Mouse (Mus musculus) CD4-positive, CD25-positive, alpha-beta regulatory T cell, adult 4 months (primary cell): Measurements from ENCODE around the gene 4933425L06Rik. TPM values are rescaled to one million over a fixed set of nuclear protein-coding genes. Genes with fewer than 3 reads are reported as not detected.

Experiments
- ATAC-seq: one replicate; pipeline ENCODE4 v1.8.0; 2017
- polyA plus RNA-seq, 2 experiments: library from polyadenylated mRNA; unstranded; fragments of 100-300 nt; shearing (Covaris generic); gene quantifications; one replicate each; pipeline ENCODE4 v1.2.1; 2017

4933425L06Rik gene
- polyA plus RNA-seq, result not detected

DNA sequence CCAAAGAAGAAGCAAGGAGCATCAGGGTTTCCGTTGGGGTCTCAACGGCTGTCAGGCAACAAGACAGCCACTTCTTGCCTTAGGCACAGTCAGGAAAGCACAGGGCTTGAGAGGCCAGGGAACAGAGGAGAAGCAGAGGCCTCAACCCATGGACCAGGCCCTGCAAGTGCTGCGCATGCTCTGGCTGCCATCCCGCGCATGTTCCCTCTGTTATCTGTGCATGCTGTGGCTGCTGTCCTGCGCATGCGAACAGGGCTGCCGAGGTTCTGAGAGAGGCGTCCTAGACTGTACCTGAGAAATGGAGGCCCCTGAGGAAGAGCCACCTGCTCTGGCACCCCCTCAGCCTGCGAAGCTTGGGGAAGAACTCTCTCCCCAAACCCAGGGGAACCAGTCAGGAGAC is at the start of gene 4933425L06Rik:
Gene 4933425L06Rik (plus strand): TSS at position 261 of the 400 bp plus-strand sequence.
- ATAC-seq, result no peak

DNA sequence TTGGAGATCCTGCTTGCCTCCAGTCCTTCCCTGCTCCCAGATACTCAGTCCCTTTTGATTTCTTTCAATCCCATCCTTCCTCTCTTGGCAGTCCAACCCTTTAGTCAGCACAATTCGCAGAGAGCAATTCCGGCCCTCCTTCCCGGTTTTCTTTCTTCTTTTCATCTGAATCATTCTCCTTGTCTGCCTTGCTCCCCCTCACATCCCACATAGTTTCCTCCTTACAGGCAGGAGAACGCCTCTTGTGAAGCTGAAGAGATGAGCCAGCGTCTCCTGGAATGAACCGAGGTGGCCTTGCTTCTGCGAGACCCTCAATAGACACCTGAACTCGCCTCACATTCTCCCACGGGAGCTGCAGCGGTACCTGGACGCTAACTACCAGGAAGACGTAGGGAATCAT is 44.1 kb upstream of the 4933425L06Rik start:
- no peak for ATAC-seq

DNA sequence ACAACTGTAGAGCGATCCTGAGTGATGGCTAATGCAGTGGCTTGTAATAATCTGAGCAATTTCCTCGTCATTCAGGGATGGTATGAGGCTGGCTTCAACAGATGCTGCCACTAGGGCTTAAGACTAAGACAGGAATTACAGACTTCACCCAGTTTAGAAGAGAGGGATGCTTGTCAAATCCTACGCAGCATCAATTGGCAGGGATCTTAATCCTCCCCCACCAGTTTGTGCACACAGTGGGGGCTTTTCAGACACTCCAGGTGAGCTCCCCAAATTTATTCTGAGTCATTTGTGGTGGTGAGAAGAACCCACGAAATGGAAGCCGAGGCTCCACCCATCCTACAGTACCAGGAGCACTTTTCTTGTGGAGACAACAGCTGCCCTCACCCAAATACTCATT is 43.6 kb upstream of the 4933425L06Rik start:
- ATAC-seq, result no peak

DNA sequence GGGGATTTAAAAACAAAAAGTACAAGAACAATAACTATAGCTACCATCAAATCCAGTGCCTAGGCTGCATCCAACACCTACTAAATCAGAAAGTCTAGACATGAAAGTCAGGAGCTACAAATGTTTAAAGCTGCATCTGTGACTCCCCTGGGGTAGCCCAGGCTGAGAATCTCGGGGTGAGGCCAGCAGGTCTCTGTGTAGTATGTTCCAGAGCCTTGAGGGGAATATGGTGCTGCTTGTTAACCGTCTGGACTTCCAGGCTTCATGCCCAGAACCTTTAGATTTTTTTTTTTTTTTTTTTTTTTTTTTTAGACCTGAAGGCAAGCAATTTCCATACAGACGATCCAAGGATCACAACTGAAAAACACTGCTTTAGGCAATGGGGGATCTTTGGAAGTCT is 38.0 kb upstream of the 4933425L06Rik start:
- no peak for ATAC-seq

DNA sequence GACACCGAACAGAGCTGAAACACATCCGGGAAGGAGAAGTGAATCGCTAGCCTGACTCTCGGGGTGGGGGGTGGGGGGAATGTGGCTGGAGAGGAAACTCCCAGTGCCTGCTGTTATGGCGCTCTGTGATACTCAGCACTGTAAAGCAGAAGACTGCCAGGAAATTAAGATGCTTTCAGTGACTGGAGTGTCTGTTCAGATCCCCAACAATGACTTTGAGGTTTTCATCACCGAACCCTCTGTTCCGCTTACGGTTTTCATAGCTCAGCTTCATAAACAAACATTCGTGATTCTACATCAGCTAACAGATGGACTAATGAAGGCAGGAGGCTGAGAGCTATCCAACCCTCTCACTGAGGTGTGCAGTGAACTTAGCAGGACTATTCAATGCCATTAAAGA is 34.5 kb upstream of the 4933425L06Rik start:
- ATAC-seq, result peak; percentile 58

DNA sequence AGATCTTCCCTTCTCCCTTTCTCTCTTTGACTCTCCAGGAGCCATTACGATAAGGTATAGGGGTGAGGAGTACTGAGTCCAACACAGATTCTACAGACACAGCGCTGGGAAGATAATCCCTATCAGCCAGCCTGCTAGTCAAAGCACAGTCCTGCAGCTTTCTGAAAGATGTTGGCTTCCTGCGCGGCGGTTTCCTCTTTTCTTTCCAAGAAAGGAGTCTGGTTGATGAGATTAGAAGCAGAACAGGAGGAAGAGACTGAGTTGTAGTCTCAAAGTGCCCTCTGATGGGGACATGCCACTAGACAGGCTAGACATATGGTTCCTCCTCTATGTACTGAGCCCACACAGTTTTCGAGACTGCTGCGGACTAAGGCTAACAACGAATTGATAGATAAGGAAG is 33.3 kb upstream of the 4933425L06Rik start:
- ATAC-seq, result no peak

DNA sequence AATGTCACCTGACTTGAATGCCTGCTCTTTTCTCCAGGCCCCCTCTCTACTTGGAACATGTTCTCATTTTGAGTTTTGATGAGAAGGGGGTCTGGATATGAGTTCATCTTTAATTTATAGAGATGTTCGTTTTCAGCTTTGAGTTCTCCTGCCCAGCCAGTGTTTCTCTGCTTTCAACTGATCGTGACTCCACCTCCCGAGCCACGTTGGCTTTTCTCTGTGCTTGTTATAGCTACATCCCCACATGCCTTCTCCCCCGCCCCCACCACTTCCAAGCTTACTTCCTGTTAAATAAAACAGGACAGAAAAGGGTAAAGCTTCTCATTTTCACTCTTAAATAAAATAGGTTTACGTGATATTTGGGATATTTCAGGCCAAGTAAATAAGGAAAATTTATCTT is 30.5 kb upstream of the 4933425L06Rik start:
- ATAC-seq, result no peak

DNA sequence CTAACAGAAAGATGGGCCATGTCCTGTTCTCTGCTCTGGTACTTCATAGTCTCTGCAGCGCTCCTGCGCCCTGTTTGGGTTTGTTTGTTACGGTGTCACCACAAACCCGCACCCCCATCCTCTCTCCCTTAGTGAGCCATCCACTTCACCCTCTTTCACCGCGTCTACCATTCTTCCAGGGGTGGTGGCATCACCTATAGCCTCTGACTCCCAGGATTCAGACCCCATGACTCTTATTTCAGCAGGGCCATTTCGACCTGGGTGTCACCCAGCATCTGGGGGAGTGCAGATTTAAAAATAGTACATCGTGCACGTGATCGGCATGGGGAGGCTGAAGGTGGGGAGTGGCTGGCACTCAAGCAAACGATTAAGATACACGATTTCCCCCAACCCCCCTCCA is 28.3 kb upstream of the 4933425L06Rik start:
- ATAC-seq, result no peak

DNA sequence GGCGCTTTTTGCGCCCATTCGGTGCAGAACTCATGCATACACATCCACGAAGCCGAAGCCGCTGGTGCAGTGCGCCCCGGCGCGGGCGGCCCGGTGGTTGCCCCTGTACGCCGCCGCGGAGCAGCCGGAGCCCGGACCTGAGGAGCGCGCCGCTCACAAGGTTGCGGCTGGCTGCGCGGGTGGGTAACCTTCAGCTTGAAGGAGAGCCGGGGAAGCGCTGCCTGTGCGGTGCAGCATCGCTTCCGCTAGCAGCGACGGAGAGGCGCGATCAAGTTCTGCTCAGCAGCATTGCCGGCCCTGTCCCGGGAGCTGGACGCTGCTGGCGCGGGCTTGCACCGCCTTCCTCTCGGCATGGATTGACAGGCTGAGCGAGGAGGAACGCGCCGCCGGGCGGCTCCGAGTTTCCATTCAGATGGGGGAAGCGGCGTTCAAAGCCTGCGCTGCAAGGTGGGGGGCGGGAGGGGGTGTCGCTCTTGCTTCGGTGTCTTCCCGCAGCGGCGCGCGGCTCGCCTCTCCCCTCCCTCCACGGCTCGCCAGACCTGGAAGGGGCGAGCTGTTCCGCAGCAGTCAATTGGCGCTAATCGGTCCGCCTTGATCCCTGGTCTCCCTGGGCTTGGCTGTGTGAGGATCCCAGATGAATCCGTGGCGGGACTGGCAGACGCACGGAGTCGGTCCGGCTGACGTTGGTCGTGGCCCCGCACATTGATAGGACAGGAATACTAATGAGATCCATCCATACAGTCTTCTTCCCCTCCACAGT is 27.6 kb upstream of the 4933425L06Rik start, which contains the start of gene Rgs7bp:
Gene Rgs7bp (minus strand): TSS at position 750 of the 760 bp plus-strand sequence.
- peak; percentile 61 for ATAC-seq

DNA sequence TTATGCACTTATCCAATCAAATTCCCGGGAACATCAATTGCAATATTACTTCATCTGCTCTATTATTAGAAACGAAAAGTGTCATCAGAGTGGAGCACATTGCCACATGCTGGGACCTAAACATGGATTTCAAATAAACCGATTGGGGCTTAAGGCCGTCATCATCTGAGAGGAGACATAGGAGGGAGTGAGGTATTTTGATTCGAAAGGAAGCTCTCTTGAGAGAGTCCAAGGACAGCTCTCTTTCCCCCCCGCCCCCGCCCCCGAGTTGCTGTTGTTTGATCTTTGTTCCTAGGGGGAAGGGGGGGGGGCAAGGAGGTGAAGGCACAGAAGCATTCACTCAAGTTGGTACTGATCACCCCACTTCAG is 27.0 kb upstream of the 4933425L06Rik start:
- no peak for ATAC-seq

DNA sequence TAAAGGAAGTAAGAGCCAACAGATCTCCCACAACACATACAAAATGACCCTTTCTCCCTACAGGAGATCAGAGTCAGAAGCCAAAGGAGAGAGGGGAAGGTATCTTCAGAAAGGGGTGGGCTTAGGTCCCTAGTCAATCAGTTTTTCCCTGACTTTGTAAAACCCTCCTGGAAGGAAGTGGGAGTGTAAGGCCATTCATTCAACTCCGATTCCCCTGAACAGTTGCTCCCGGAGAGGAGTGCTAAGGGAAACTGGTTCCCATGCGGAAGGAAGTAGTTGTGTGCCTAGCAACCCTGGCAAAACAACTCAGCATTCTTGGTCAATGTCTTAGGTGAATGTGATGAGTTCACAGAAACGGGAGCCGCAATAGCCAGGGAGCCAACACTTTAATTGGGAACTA is 26.5 kb upstream of the 4933425L06Rik start:
- no peak for ATAC-seq

DNA sequence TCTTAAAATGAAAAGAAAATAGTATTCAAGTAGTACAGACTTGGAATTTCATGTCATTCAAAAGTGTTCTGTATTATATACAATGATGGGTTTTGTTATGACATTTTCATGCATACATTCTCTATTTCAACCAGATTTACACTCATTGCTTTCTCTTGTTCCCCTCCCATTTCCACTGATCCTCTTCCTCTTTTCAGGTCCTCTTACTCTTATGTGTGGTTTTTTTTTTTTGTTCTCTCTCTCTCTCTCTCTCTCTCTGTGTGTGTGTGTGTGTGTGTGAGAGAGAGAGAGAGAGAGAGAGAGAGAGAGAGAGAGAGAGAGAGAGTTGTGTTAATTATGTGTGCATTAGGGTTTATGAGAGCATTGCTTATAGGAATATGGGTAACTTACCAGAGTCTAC is 15.8 kb upstream of the 4933425L06Rik start:
- ATAC-seq, result no peak

DNA sequence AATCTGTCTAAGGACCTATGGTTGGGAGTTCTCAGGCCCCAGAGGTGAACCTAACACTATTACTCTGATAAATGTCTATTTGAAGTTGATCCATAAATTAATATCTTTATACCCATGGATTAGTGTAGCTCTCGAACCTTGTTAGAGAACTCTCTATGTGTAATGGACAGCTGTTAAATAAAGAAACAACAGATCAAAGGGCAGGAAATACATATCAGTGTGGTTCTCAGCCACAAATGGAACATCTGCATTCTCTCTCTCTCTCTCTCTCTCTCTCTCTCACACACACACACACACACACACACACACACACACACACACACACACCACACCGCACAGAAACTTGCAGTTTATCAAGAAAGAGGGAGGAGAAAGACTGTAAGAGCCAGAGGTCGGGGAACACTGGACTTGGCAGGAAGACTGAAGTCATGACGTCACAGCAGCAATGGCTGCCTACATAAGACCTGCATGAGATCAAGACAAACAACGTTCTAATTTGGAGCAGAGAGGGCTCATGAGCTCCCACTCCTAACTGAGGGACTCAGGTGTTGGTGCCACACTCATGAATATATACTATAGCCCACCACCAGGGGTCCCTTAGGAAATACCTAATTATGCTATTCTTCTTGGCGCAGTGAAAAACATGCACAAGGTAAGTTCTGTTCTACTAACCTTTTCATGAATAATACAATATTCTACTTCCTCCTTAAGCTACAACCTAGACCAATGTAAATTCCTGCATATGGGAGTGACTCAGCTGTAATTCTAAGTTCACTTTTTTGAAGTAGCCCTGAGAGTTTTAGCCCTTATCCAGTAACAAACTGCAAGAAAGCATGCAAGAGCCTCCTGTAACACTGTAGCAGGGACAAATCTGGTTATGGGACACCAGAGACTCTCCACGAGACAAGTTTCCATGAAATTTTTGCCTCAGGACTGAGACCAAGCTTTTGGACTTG is 14.8 kb upstream of the 4933425L06Rik start:
- peak; percentile 80 for ATAC-seq

DNA sequence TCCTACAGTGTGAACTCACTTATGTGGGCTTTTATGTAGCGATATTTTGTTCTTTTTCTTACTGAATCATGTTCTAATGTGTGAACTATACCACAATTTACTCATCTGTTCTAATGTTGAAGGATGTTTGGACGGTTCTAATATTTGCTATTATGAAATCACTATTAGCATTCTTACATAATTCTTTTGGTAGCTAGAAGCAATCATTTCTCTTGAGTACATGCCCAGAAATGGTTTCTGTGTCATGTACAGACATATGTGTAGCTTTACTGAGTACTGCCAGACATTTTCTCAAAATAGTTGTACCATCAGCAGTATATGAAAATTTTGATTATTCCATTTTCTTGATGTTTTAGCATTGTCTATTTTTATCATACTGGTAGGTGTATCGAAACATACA is 7.4 kb downstream of the 4933425L06Rik start:
- no peak for ATAC-seq

DNA sequence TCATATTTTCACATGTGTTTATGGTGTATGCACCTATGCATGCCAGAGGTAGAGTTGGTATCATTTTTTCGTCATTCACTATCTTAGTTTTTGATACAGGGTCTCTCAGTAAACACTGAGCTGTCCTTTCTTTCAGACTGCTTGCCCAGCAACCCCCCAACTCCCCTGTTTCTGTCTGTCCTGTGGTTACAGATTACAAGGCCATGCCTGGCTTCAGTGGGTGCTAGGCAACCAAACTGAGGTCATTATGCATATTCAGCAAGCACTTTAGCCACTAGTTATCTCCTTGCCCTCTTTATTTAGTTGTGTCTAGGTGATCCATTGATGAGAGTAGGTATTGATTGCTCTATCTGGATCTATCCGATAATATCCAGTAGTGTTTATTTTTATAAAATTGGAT is 14.4 kb downstream of the 4933425L06Rik start:
- no peak for ATAC-seq

DNA sequence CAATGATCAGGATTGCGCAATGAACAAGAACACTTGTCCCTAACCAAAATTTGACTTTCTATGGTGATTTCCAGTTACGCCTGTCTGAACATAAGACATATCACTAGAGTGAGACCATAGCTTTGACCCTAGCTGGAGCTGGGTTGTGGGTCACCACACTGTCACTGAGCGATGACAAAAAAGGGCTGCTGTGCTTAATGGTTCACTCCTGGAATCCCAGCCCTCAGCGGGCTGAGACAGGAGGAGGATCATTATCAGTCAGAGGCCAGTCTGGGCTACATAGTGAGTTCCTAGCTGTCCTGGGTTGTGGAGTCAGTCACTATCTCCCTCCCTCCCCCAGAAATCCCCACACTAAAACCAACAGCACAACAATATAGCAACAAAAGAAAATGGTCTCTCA is 18.8 kb downstream of the 4933425L06Rik start:
- no peak for ATAC-seq

DNA sequence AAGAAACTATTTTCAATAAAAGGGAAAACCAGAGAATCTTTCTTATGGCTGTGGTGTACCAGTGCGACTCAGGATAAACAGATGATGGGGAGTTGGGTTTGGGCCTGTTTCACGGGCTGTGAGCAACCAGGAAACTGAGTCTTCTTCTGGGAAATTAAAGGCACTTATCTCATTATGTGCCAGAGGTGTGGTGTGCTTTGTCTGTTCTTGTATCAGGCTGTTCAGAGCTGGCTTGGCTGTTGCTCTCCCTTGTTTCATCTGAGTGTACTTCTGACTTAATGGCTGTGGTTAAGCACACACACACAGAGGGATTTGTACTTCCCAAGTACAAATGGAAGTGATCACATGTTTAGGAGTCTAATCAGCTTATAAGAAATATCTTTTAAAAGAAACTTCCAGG is 22.5 kb downstream of the 4933425L06Rik start:
- no peak for ATAC-seq

DNA sequence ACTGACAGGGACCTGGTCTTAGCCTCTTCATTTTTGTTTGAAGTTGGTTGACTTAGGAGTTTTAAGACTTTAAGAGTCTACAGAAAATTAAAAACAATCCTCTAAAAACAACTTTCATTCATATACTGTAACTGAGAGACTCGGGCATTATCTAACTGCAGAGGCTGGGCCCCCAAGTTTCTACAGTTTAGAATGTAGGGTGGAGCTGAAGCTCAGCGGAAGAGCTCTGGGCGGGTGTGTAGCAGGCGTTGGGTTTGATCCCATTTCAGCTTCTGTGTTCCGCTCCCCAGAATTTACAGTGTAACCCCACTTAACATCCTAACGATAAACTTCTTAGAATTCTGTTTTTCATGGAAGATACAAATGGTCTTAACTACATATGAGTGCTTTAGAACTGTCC is 29.7 kb downstream of the 4933425L06Rik start:
- no peak for ATAC-seq

DNA sequence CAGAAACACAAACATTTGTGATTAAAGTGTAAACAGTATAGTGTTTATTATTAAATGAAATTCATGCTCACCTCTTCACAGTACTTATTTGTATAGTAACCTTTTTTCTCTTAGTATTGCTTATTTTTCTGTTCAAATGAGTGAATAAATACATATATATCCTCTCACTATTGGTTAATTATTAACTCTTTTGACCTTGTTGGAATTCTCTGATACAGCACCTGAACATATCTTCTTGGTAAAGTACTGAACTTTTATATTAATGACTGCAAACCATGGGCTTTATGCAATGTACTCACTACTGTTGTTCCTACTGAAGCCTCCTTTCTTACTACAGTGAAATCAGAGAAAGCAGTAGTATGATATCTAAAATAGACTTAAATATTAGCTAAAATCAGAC is 39.7 kb downstream of the 4933425L06Rik start:
- no peak for ATAC-seq

DNA sequence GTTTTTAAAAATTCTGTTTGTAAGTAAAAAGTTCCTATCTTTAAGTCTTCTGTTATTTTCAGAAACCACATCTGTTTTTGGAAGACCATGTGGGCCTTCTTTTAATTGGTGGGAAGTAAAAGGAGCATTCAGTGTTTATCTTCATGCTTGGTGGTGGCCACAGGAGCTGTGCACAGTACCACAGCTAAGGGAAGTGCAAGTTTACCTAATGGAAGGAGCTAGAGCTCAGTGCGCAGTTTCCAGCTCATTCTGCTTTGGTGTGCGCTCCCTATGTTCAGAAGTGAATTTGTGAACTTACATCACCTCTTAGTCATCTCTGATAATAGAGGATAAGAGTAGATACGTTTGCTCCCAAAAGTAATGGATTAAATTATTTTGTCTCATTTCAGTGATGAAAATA is 40.2 kb downstream of the 4933425L06Rik start:
- no peak for ATAC-seq

DNA sequence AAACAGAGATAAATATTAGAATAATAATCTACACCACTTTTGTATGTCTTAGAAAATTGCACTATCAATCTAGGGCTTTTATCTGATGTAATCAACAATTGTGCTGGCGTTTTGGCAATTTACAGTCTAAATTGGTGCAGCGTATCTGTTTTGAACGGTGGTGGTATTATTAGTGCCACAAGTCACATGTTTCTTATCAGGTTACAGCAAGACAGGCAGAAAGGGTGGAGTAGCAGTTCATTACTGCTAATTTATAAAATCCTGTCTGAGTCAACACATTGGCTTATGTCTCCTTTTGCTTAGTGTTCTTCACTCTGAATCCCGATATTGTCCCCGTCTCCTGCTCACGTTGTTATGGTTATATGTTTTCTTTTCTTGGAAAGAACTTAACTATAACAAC is 48.2 kb downstream of the 4933425L06Rik start:
- ATAC-seq, result no peak

DNA sequence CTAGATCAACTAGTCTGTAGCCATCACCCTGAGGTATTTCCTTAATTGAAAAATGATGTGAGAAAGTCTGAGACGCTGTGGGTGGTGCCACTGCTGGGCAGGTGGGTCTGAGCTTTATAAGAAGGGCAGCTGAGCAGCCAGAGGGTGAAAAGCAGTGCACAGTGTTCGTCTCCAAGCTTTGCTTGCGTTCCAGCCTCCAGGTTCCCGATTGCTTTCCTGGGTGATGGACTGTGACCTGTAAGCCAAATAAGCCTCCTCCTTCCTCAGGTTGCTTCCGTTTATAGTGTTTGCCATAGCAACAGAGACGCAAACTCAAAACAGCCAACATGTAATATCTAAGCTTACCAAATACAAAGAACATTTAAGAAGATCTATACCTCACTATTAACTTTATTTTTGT is 50.4 kb downstream of the 4933425L06Rik start:
- ATAC-seq, result no peak

DNA sequence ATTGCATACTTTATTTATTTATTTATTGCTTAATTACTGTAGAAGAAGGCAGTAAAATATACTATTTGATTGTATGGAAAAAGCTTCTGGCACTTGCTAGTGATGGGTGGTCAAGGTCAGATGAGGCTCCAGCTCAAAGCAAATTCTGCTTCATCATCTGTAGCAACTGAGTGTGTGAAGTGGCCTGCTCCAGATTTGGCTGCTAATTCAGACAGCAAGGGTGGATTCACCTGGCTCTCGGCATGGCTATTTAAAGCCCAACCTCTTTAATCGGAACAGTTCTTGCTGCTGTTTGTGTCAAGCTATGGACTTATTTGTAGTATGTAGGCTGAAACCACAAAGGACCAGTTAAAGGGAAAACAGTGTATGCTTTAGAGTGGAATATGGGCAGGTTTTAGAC is 50.9 kb downstream of the 4933425L06Rik start:
- no peak for ATAC-seq

DNA sequence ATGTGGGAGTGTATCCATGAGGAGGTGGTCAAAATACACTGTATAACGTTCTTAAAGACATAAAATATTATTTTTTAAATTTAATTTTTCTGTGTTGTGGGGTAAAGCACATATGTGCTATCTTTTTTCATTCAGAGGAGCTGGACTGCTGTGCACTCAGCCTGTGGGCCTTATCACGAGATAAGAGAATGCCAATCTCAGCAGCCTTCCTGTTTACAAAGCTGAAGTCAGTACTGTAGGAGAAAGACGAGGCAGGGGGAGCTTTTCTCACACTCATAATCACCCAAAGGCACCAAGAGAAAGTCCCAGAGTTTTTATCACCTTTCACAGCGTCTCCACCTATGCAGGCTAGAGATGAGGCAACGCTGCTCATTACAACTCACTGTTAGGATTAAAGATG is 52.5 kb downstream of the 4933425L06Rik start:
- ATAC-seq, result no peak
